Mouse (Mus musculus): Measurements from ENCODE around the gene Rap1gap. TPM values are rescaled to one million over a fixed set of nuclear protein-coding genes. Genes with fewer than 3 reads are reported as not detected.
A peak's percentile ranks its signal among the peaks of the same experiment; 100 is the strongest.

Rap1gap gene
- polyA plus RNA-seq, 1 experiment from 2014 or later = 8.0 TPM

- no peak for DNase-seq (ENCODE audit: low spot score)
- no peaks in the 10 kb centered on the region for H3K9me3 ChIP-seq
- H3K36me3 ChIP-seq = peaks cover 93% of the 10 kb centered on the region
- no peaks in the 10 kb centered on the region for H3K4me1 ChIP-seq
- no peak overlapping the region for H3K4me3 ChIP-seq
- no peak overlapping the region for H3K27ac ChIP-seq
- H3K27me3 ChIP-seq (ENCODE audit: insufficient read depth, poor library complexity, severe bottlenecking) = no peaks in the 10 kb centered on the region
- WGBS = 87% methylated on average over 6 of the region's 6 CpGs
These were observed 16.9 kb upstream of the Rap1gap start for GRCm38 (mm10) chr4:137647648-137648047.

DNA sequence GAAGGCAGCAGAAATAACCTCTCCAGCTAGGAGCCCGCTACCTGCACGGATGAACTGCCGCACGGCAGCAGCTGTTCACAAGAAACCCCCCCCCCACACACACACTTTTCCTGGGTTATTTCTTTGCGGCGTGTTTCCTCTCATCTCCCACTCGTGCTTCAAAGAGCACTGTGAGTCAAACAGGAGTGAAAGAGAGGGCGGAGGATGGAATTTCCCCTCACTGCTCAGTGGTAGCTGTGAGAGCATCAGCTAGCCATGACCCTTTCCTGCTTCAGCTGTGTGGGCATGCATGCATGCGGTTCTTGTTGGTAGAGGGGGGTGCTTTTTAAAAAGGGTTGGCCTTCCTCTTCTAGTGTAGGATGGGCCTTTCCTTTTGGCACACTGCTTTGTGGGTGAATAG is 16.3 kb upstream of the Rap1gap start:
- Histone ChIP-seq H3K27me3 (ENCODE audit: insufficient read depth, poor library complexity, severe bottlenecking) (no peaks in the 10 kb centered on the region), H3K36me3 (peaks cover 97% of the 10 kb centered on the region), H3K9me3 (no peaks in the 10 kb centered on the region), H3K27ac (no peak overlapping the region), H3K4me1 (no peaks in the 10 kb centered on the region), H3K4me3 (no peak overlapping the region)
- WGBS = 90% methylated on average over 9 of the region's 9 CpGs
- DNase-seq (ENCODE audit: low spot score) = no peak

GRCm38 (mm10) chr4:137650912-137651311 is 13.6 kb upstream of the Rap1gap start:
- WGBS = 78% methylated on average over 5 of the region's 5 CpGs
- no peak overlapping the region for H3K27ac ChIP-seq
- H3K36me3 ChIP-seq = peaks cover 95% of the 10 kb centered on the region

GRCm38 (mm10) chr4:137652835-137653346 is 11.6 kb upstream of the Rap1gap start:
- Histone ChIP-seq H3K4me1 (no peaks in the 10 kb centered on the region), H3K36me3 (peaks cover 96% of the 10 kb centered on the region)
- WGBS = 98% methylated on average over 5 of the region's 5 CpGs

More at GRCm38 (mm10) chr4:137650912-137651311, 13.6 kb upstream of the Rap1gap start:
- Histone ChIP-seq H3K27me3 (ENCODE audit: insufficient read depth, poor library complexity, severe bottlenecking) (no peaks in the 10 kb centered on the region), H3K9me3 (no peaks in the 10 kb centered on the region), H3K4me1 (no peaks in the 10 kb centered on the region), H3K4me3 (no peak overlapping the region)
- no peak for DNase-seq (ENCODE audit: low spot score)

GRCm38 (mm10) chr4:137655241-137656031 is 9.1 kb upstream of the Rap1gap start:
- Histone ChIP-seq H3K27ac (no peak overlapping the region), H3K9me3 (no peaks in the 10 kb centered on the region), H3K36me3 (peaks cover 75% of the 10 kb centered on the region), H3K4me3 (no peak overlapping the region), H3K4me1 (peaks cover 2% of the 10 kb centered on the region), H3K27me3 (ENCODE audit: insufficient read depth, poor library complexity, severe bottlenecking) (no peaks in the 10 kb centered on the region)
- WGBS = 90% methylated on average over 18 of the region's 18 CpGs
- no peak for DNase-seq (ENCODE audit: low spot score)

More at GRCm38 (mm10) chr4:137652835-137653346, 11.6 kb upstream of the Rap1gap start:
- no peaks in the 10 kb centered on the region for H3K9me3 ChIP-seq
- DNase-seq (ENCODE audit: low spot score) = no peak
- no peak overlapping the region for H3K4me3 ChIP-seq
- no peak overlapping the region for H3K27ac ChIP-seq
- no peaks in the 10 kb centered on the region for H3K27me3 ChIP-seq (ENCODE audit: insufficient read depth, poor library complexity, severe bottlenecking)

DNA sequence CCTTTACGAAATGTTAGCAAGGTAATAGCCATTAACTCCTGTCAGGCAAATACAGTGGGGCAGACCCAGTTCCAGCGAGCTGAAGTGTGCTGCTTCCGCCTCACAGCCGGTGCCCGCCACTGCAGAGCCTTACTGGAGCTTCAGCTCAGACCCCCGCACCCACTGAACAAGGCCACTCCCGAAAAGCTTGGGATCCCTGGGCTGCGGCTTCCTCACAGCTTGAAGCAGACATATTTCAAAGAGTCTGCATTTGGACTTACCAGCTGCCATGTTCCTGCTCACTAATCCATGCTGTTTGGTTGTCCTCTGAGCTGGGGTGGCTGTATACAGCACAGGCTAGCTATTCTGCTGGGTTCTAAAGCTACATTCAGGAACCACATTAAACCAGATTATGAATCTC is 6.9 kb upstream of the Rap1gap start:
- Histone ChIP-seq H3K4me3 (no peak overlapping the region), H3K4me1 (peaks cover 10% of the 10 kb centered on the region), H3K36me3 (peaks cover 53% of the 10 kb centered on the region), H3K27ac (no peak overlapping the region), H3K9me3 (no peaks in the 10 kb centered on the region), H3K27me3 (ENCODE audit: insufficient read depth, poor library complexity, severe bottlenecking) (0 out of 2 replicates have a peak, but pooled peaks cover 2% of the 10 kb centered on the region)
- WGBS = 91% methylated on average over 8 of the region's 8 CpGs
- no peak for DNase-seq (ENCODE audit: low spot score)

- peaks cover 36% of the 10 kb centered on the region for H3K36me3 ChIP-seq
- peaks cover 20% of the 10 kb centered on the region for H3K27me3 ChIP-seq (ENCODE audit: insufficient read depth, poor library complexity, severe bottlenecking)
- H3K27ac ChIP-seq = no peak overlapping the region
- peaks cover 16% of the 10 kb centered on the region for H3K4me1 ChIP-seq
- H3K4me3 ChIP-seq = no peak overlapping the region
- 86% methylated on average over 4 of the region's 4 CpGs for WGBS
- no peaks in the 10 kb centered on the region for H3K9me3 ChIP-seq
- DNase-seq (ENCODE audit: low spot score) = no peak
These were observed 5.0 kb upstream of the Rap1gap start for GRCm38 (mm10) chr4:137659541-137659940.

DNA sequence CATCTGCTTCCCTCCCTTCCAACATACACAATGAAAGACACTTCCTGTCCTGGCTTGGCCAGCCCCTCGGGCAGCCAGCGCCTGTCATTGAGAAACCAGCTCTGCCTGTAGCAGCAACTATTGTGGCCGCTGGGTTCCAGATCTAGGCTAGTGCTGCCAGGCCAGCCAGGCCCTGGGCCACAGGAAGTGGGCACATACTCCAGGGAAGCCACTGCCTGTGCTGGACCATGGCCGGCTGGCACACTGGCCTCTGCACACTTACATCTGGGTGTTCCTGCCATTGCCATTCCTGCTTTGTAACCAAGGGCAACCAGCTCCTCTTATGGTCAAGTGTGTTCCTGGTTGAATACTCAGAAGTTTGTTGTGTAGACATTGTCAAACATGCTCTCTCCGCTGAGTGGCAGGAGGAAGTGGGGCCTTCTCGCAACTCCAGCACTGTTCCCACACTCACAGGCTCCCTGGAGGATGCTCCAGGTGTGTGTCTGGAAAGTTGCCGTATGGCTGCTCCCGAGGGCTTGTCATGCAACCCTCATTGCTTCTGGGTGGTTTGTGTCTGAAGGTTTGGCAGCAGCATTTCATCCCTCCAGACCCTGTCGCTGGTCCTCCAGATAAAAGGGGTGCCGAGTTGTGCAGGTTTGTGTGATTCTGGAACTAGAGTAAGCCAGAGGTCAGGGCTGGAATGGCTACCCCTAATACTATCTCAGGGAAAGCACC is 4.0 kb upstream of the Rap1gap start:
- H3K27ac ChIP-seq = peak overlapping the region; percentile 49; the same call in 1 of the 2 replicates
- H3K36me3 ChIP-seq = peaks cover 26% of the 10 kb centered on the region
- no peak for DNase-seq (ENCODE audit: low spot score)
- peaks cover 30% of the 10 kb centered on the region for H3K27me3 ChIP-seq (ENCODE audit: insufficient read depth, poor library complexity, severe bottlenecking)
- 71% methylated on average over 10 of the region's 10 CpGs for WGBS
- H3K4me3 ChIP-seq = no peak overlapping the region
- peaks cover 24% of the 10 kb centered on the region for H3K4me1 ChIP-seq
- no peaks in the 10 kb centered on the region for H3K9me3 ChIP-seq

GRCm38 (mm10) chr4:137661078-137661450 is 3.5 kb upstream of the Rap1gap start:
- Histone ChIP-seq H3K4me3 (no peak overlapping the region), H3K36me3 (peaks cover 21% of the 10 kb centered on the region), H3K9me3 (no peaks in the 10 kb centered on the region), H3K27ac (no peak overlapping the region), H3K27me3 (ENCODE audit: insufficient read depth, poor library complexity, severe bottlenecking) (peaks cover 36% of the 10 kb centered on the region), H3K4me1 (peaks cover 24% of the 10 kb centered on the region)
- 47% methylated on average over 2 of the region's 2 CpGs for WGBS
- DNase-seq (ENCODE audit: low spot score) = no peak

- Histone ChIP-seq H3K36me3 (peaks cover 16% of the 10 kb centered on the region), H3K4me1 (peaks cover 26% of the 10 kb centered on the region), H3K27ac (no peak overlapping the region), H3K27me3 (ENCODE audit: insufficient read depth, poor library complexity, severe bottlenecking) (peaks cover 40% of the 10 kb centered on the region), H3K9me3 (no peaks in the 10 kb centered on the region), H3K4me3 (no peak overlapping the region)
- no peak for DNase-seq (ENCODE audit: low spot score)
- 95% methylated on average over 6 of the region's 6 CpGs for WGBS
These were observed 3.0 kb upstream of the Rap1gap start for GRCm38 (mm10) chr4:137661547-137661946.

GRCm38 (mm10) chr4:137663491-137663890 is 1.0 kb upstream of the Rap1gap start:
- DNase-seq (ENCODE audit: low spot score) = no peak
- 75% methylated on average over 4 of the region's 4 CpGs for WGBS
- Histone ChIP-seq H3K9me3 (no peaks in the 10 kb centered on the region), H3K4me3 (no peak overlapping the region), H3K36me3 (no peaks in the 10 kb centered on the region; the same call in 1 of the 2 replicates), H3K27ac (no peak overlapping the region), H3K27me3 (ENCODE audit: insufficient read depth, poor library complexity, severe bottlenecking) (peaks cover 60% of the 10 kb centered on the region), H3K4me1 (peaks cover 39% of the 10 kb centered on the region)

GRCm38 (mm10) chr4:137664980-137665675 is 602 bp downstream of the Rap1gap start:
- Histone ChIP-seq H3K27ac (peak overlapping the region; percentile 70), H3K36me3 (no peaks in the 10 kb centered on the region), H3K4me1 (peaks cover 39% of the 10 kb centered on the region), H3K27me3 (ENCODE audit: insufficient read depth, poor library complexity, severe bottlenecking) (peaks cover 60% of the 10 kb centered on the region), H3K4me3 (peak overlapping the region; percentile 76), H3K9me3 (no peaks in the 10 kb centered on the region)
- 11% methylated on average over 15 of the region's 15 CpGs for WGBS
- no peak for DNase-seq (ENCODE audit: low spot score)

All from heart, embryonic 10.5 days (tissue).